8 mouse cellular contexts compared by ENCODE assay signal in the genomic region with DNA sequence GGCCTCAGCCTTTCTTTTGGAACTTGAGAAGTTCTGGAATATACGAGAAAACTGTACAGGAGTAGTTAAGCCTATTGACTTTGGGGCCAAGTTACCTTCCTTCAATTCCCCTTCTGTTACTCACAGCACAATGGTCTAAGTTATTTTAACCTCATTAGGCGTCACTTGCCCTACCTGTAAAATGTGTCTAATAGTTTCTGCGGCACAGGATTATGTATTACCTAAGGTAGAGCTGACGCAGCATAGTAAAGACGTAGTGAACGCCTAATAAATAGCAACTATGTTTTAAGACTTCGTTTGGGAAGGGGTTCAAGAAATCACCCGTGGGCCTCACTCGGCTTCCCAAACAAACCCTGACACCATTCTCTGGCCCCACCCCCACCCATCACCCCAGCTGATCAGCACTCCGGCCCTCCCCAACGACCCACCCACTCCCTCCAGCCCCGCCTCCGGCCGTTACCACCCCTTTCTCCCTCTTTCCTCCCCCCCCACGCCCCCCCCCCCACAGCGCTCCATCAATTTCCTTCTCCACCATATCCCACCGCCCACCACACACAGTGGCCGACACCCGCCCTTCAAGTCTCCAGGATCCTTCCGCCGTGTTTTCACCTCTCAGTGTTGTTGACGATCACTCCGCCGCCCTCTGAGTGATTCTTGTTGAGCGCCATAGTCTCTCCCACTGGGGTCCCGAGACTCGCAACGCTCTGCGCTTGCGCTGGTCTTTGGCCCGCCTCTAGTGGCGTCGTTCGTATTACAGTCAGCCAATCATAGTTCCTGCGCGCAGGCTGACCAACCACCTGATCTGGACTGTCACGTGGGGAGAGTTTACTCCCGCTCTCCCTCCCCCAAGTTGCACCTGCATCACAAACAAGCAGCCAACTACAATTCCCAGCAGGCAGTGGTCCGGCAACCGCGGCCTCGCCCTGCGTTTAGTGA. TPM values are rescaled to one million over a fixed set of nuclear protein-coding genes. Genes with fewer than 3 reads are reported as not detected.
A peak's percentile ranks its signal among the peaks of the same experiment; 100 is the strongest.
DNase-seq lines count a peak whose midpoint lies in the region; ATAC-seq and TF ChIP-seq lines count a peak whose summit lies in the region.

A gene (minus strand): TSS at position 738 of the 936 bp plus-strand sequence.

- H3K27ac ChIP-seq in hindbrain, embryonic 13.5 days, result peak within 1 kb of the TSS; percentile 82

- TF ChIP-seq CTCF in Patski (IDR thresholded peaks at IDR 0.05), result no peak

- H3K36me3 ChIP-seq in hindbrain, embryonic 13.5 days, result peaks cover 26% of the 10 kb centered on the region

- 5% methylated on average over 39 of the region's 43 CpGs for WGBS in hindbrain, embryonic 13.5 days

- POLR2A ChIA-PET in Patski (lab: Charles Lee), result interaction anchor here (0.6 to 1.0 kb wide), 3 partner anchors 9 to 43 kb away, joined by 3 read pairs; a partner anchor contains a TSS

- CTCF ChIA-PET in Patski (lab: Charles Lee), result interaction anchor here (0.6 to 1.5 kb wide), 3 partner anchors 12 to 44 kb away, joined by 3 read pairs; no protein-coding TSS in a partner anchor

- peaks cover 19% of the 10 kb centered on the region for H3K4me1 ChIP-seq in hindbrain, embryonic 13.5 days (replicated peaks)

- peak; percentile 96 for DNase-seq in Patski (ENCODE audit: low read depth, low spot score)
- DNase-seq in cerebellum, postnatal 14 days, result peak; percentile 97 to 98
- DNase-seq in frontal cortex, postnatal 14 days (ENCODE audit: low spot score in 2 of 2), result peak; percentile 94 to 99
- DNase-seq in layer of hippocampus, postnatal 25 days (ENCODE audit: extremely low spot score in 1 of 2, low spot score in 1 of 2), result peak; percentile 88 to 90
- DNase-seq in lung, postnatal 25 days (ENCODE audit: low spot score), result peak; percentile 99
- DNase-seq in retina, embryonic 14.5 days (ENCODE audit: low spot score), result peak; percentile 99
- peak; percentile 97 for DNase-seq in thymus, postnatal 4 days

- peak within 1 kb of the TSS; percentile 68 for H3K9ac ChIP-seq in hindbrain, embryonic 13.5 days

- no peaks in the 10 kb centered on the region for H3K27me3 ChIP-seq in Patski
- H3K27me3 ChIP-seq in hindbrain, embryonic 13.5 days, result no peaks in the 10 kb centered on the region

- H3K4me3 ChIP-seq in hindbrain, embryonic 13.5 days, result peak within 1 kb of the TSS; percentile 50

- in situ Hi-C loops in Patski (cut with MboI; ENCODE audit: low pct_unique_long_range_greater_than_20kb), result loop anchor here (5.0 kb wide), 1 partner anchor 46 kb away; a partner anchor contains a TSS

- ATAC-seq in Patski, result peak; percentile 80
- peak; percentile 96 for ATAC-seq in hindbrain, embryonic 13.5 days (ENCODE audit: low FRiP score)

- H3K9me3 ChIP-seq in hindbrain, embryonic 13.5 days, result no peaks in the 10 kb centered on the region

- peak within 1 kb of the TSS; percentile 65 for H3K4me2 ChIP-seq in hindbrain, embryonic 13.5 days

RNA-seq across cellular contexts. Expression of the gene that starts here (rescaled TPM):
- 255 TPM for polyA plus RNA-seq in Patski (2021)
- polyA plus RNA-seq in hindbrain, embryonic 13.5 days (2015; fragmentation: Nextera tagmentation; extraction: Ambion mirVana), result 129 and 133 TPM in 2 replicates
- total RNA-seq in layer of hippocampus, postnatal 25 days (2021), result 100 to 1,000 TPM; 390 to 418 TPM

Comparison
In these comparisons a context has a peak if more than half of its experiments do, and no peak if none do; other contexts are left out.
1. Peak in every context shown above with its lines: DNase-seq, ATAC-seq, H3K4me3 ChIP-seq and H3K27ac ChIP-seq.